In the genomic region with DNA sequence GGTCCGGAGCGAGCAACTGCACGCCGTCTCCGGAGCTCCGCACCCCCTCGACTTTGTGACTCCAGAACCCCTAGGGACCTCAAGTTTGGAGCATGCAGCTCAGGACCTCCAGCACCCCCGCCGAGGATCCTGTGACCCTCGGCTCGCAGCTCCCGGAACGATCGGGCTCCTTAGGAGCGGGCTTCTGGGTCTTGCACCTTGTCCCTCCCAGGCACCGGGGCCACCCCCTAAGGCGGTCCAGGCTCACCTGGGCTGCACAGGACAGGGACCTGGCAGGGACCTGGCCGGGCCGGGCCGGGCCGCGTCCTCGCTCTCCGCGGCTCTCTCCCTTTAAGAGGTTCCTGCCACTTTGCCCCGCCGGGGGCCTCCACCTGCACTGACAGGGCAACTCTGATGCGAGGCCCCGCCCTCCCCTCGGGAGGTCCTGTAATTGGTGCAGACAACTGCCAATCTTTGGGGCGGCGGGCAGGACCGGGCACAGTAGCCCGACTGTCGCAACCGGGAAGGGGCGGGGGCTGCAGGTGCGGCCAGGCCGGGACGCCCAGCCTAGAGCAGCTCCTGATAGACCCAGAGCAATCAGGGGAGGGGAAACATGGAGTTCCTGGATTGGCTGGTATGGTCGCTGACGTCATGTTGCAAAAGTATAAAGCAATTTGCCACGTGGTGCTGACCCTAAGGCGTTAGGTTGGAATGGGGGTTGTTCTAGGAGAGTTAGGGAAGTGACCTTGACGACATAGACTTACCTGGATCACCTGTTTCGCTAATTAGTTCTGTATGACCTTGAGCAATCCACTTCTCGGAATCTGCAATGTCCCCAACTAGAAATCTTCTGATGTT, we compare ENCODE assay signal across 8 mouse cellular contexts. TPM values are rescaled to one million over a fixed set of nuclear protein-coding genes. Genes with fewer than 3 reads are reported as not detected.
DNase-seq lines count a peak whose midpoint lies in the region; ATAC-seq and TF ChIP-seq lines count a peak whose summit lies in the region.

A gene (minus strand): TSS at position 389 of the 837 bp plus-strand sequence.

- H3K36me3 ChIP-seq in embryonic facial prominence, embryonic 14.5 days (ENCODE audit: control insufficient read depth, insufficient read depth, low read length), result no peaks in the 10 kb centered on the region
- H3K36me3 ChIP-seq in heart, adult 2 months (ENCODE audit: control insufficient read depth, insufficient read depth, low read length), result 0 out of 2 replicates have a peak, but pooled peaks cover 2% of the 10 kb centered on the region
- H3K36me3 ChIP-seq in limb, embryonic 13.5 days, result no peaks in the 10 kb centered on the region
- no peaks in the 10 kb centered on the region for H3K36me3 ChIP-seq in midbrain, embryonic 16.5 days (ENCODE audit: control insufficient read depth, insufficient read depth, low read length)

- H3K4me3 ChIP-seq in embryonic facial prominence, embryonic 14.5 days (ENCODE audit: low read depth, low read length), result peak within 1 kb of the TSS; percentile 66
- H3K4me3 ChIP-seq in heart, adult 2 months, result peak within 1 kb of the TSS; percentile 85
- H3K4me3 ChIP-seq in limb, embryonic 13.5 days, result peak within 1 kb of the TSS; percentile 76
- peak within 1 kb of the TSS; percentile 64 for H3K4me3 ChIP-seq in midbrain, embryonic 16.5 days (ENCODE audit: low read depth, low read length)

- H3K79me2 ChIP-seq in heart, adult 2 months (replicated peaks; ENCODE audit: control insufficient read depth, insufficient read depth, low read length), result 0 out of 2 replicates have a peak, but pooled peaks cover 4% of the 10 kb centered on the region

- H3K9me3 ChIP-seq in embryonic facial prominence, embryonic 14.5 days (ENCODE audit: control insufficient read depth, low read length), result no peaks in the 10 kb centered on the region
- no peaks in the 10 kb centered on the region for H3K9me3 ChIP-seq in limb, embryonic 13.5 days
- H3K9me3 ChIP-seq in midbrain, embryonic 16.5 days (replicated peaks; ENCODE audit: control insufficient read depth, low read length, poor library complexity, severe bottlenecking), result no peaks in the 10 kb centered on the region

- DNase-seq in 3134 (ENCODE audit: extremely low read depth, insufficient read length, low spot score), result peak; percentile 95
- peak; percentile 92 to 97 for DNase-seq in adrenal gland, postnatal 4 days (ENCODE audit: low spot score in 2 of 2)
- DNase-seq in embryonic facial prominence, embryonic 14.5 days (ENCODE audit: low spot score), result peak; percentile 94
- DNase-seq in heart, adult 2 months, result peak; percentile 99
- peak; percentile 100 for DNase-seq in kidney, adult 8-10 months
- peak; percentile 100 for DNase-seq in spleen, postnatal 10 days (ENCODE audit: low spot score in 2 of 2)

- TF ChIP-seq CTCF in heart, adult 2 months (IDR thresholded peaks at IDR 0.05), result no peak; the same call in 1 of the 2 replicates

- intact Hi-C loops in heart, adult 2 months (cut with DNase I), result loop anchor here (2.0 kb wide), 1 partner anchor 42 kb away; no protein-coding TSS in a partner anchor

- TF ChIP-seq EP300 in heart, adult 2 months (IDR thresholded peaks at IDR 0.05; ENCODE audit: insufficient read depth, low read depth, low read length), result 0 out of 2 replicates have a peak, but pooled peaks have one; percentile 47

- H3K27ac ChIP-seq in embryonic facial prominence, embryonic 14.5 days (replicated peaks; ENCODE audit: low read depth, low read length), result no peak within 1 kb of the TSS
- H3K27ac ChIP-seq in heart, adult 2 months, result peak within 1 kb of the TSS; percentile 91
- H3K27ac ChIP-seq in limb, embryonic 13.5 days, result no peak within 1 kb of the TSS; the same call in 1 of the 2 replicates
- no peak within 1 kb of the TSS for H3K27ac ChIP-seq in midbrain, embryonic 16.5 days (ENCODE audit: low read length)

- peak within 1 kb of the TSS; percentile 72 for H3K9ac ChIP-seq in embryonic facial prominence, embryonic 14.5 days (ENCODE audit: low read depth, low read length)
- peak within 1 kb of the TSS; percentile 96 for H3K9ac ChIP-seq in heart, adult 2 months (ENCODE audit: low read depth, low read length)
- H3K9ac ChIP-seq in limb, embryonic 13.5 days, result peak within 1 kb of the TSS; percentile 77
- peak within 1 kb of the TSS; percentile 72 for H3K9ac ChIP-seq in midbrain, embryonic 16.5 days (ENCODE audit: low read depth, low read length)

- peak; percentile 68 for TF ChIP-seq POLR2A in heart, adult 2 months (IDR thresholded peaks at IDR 0.05; ENCODE audit: insufficient read depth, low read depth, low read length)

- WGBS in embryonic facial prominence, embryonic 14.5 days, result 4% methylated on average over 34 of the region's 47 CpGs
- 2% methylated on average over 47 of the region's 47 CpGs for WGBS in heart, adult 2 months
- WGBS in limb, embryonic 13.5 days, result 2% methylated on average over 47 of the region's 47 CpGs
- 1% methylated on average over 47 of the region's 47 CpGs for WGBS in midbrain, embryonic 16.5 days

- H3K4me2 ChIP-seq in embryonic facial prominence, embryonic 14.5 days (ENCODE audit: low read depth, low read length), result peak within 1 kb of the TSS; percentile 84
- H3K4me2 ChIP-seq in limb, embryonic 13.5 days (replicated peaks), result peak within 1 kb of the TSS; percentile 99
- H3K4me2 ChIP-seq in midbrain, embryonic 16.5 days (ENCODE audit: low read length), result peak within 1 kb of the TSS; percentile 100

- H3K4me1 ChIP-seq in embryonic facial prominence, embryonic 14.5 days (ENCODE audit: control insufficient read depth, insufficient read depth, low read length), result peaks cover 3% of the 10 kb centered on the region
- H3K4me1 ChIP-seq in heart, adult 2 months (ENCODE audit: control insufficient read depth, insufficient read depth, low read length), result peaks cover 17% of the 10 kb centered on the region
- H3K4me1 ChIP-seq in limb, embryonic 13.5 days, result peaks cover 24% of the 10 kb centered on the region
- H3K4me1 ChIP-seq in midbrain, embryonic 16.5 days (ENCODE audit: control insufficient read depth, insufficient read depth, low read length), result peaks cover 6% of the 10 kb centered on the region; the same call in 1 of the 2 replicates

- ATAC-seq in embryonic facial prominence, embryonic 14.5 days (ENCODE audit: low read depth), result peak; percentile 97
- peak; percentile 95 for ATAC-seq in limb, embryonic 13.5 days (ENCODE audit: low FRiP score, low read depth)
- peak; percentile 91 for ATAC-seq in midbrain, embryonic 16.5 days

- H3K27me3 ChIP-seq in embryonic facial prominence, embryonic 14.5 days (replicated peaks; ENCODE audit: control insufficient read depth, insufficient read depth, low read length), result no peaks in the 10 kb centered on the region
- H3K27me3 ChIP-seq in heart, adult 2 months (ENCODE audit: control insufficient read depth, insufficient read depth, low read length), result no peaks in the 10 kb centered on the region
- H3K27me3 ChIP-seq in limb, embryonic 13.5 days, result peaks cover 5% of the 10 kb centered on the region; the same call in 1 of the 2 replicates
- H3K27me3 ChIP-seq in midbrain, embryonic 16.5 days (ENCODE audit: control insufficient read depth, insufficient read depth, low read depth, low read length), result peaks cover 10% of the 10 kb centered on the region; the same call in 1 of the 2 replicates

RNA-seq across cellular contexts. Expression of the gene that starts here (rescaled TPM):
- total RNA-seq in adrenal gland, postnatal 4 days (2021), result 10 to 100 TPM; 67.2 to 91.2 TPM
- 64.9 and 65.1 TPM in 2 replicates for polyA plus RNA-seq in embryonic facial prominence, embryonic 14.5 days (2014; fragmentation: Nextera tagmentation; extraction: Ambion mirVana)
- total RNA-seq in heart, adult 2 months (2021), result 100 to 1,000 TPM; 128 to 256 TPM
- 58.7 and 62.5 TPM in 2 replicates for polyA plus RNA-seq in heart, adult 2 months (2012; rRNA removed)
- 70.4 and 78.8 TPM in 2 replicates for polyA plus RNA-seq in limb, embryonic 13.5 days (2015; fragmentation: Nextera tagmentation; extraction: Ambion mirVana)
- 61.7 and 69.9 TPM in 2 replicates for polyA plus RNA-seq in midbrain, embryonic 16.5 days (2015; fragmentation: Nextera tagmentation; extraction: Ambion mirVana)
